Mouse (Mus musculus): ENCODE measurements around the gene Spag6. TPM values are rescaled to one million over a fixed set of nuclear protein-coding genes. Genes with fewer than 3 reads are reported as not detected.

The Spag6 gene
- total RNA-seq, 1 experiment, result not detected

- DNase-seq (ENCODE audit: low read depth, low spot score), result no peak
- TF ChIP-seq ZC3H11A (IDR thresholded peaks at IDR 0.05; ENCODE audit: borderline replicate concordance, low read depth, low read length) (no peak), HCFC1 (IDR thresholded peaks at IDR 0.05; ENCODE audit: borderline replicate concordance, insufficient read depth, low read length) (no peak), CHD2 (IDR thresholded peaks at IDR 0.05; ENCODE audit: low read depth, low read length) (no peak), ZNF384 (IDR thresholded peaks at IDR 0.05; ENCODE audit: low read depth, low read length) (no peak), MAFK (IDR thresholded peaks at IDR 0.05; ENCODE audit: insufficient read depth, low read depth, low read length) (no peak)
These were observed 100.4 kb downstream of the Spag6 start for GRCm38 (mm10) chr2:18794261-18794660.

GRCm38 (mm10) chr2:18797776-18798175 is 103.9 kb downstream of the Spag6 start:
- in situ Hi-C loops (cut with MboI; ENCODE audit: low sequenced_read_pairs in 2 of 2, unreplicated experiment in 2 of 2), result no loop called here
- DNase-seq (ENCODE audit: low read depth, low spot score), result no peak
- H3K4me1 ChIP-seq (ENCODE audit: control insufficient read depth in 2 of 2, insufficient read depth in 2 of 2, low read length in 2 of 2, poor library complexity in 1 of 2), result no peaks in the 10 kb centered on the region
- TF ChIP-seq HCFC1 (IDR thresholded peaks at IDR 0.05; ENCODE audit: borderline replicate concordance, insufficient read depth, low read length) (no peak), ZNF384 (IDR thresholded peaks at IDR 0.05; ENCODE audit: low read depth, low read length) (no peak), ZC3H11A (IDR thresholded peaks at IDR 0.05; ENCODE audit: borderline replicate concordance, low read depth, low read length) (no peak), MAFK (IDR thresholded peaks at IDR 0.05; ENCODE audit: insufficient read depth, low read depth, low read length) (no peak), CHD2 (IDR thresholded peaks at IDR 0.05; ENCODE audit: low read depth, low read length) (no peak)
- no peaks in the 10 kb centered on the region for H3K9me3 ChIP-seq (ENCODE audit: control insufficient read depth, insufficient read depth, low read depth, low read length)
- no peaks in the 10 kb centered on the region for H3K36me3 ChIP-seq (ENCODE audit: control insufficient read depth, insufficient read depth, low read length, poor library complexity, severe bottlenecking)
- H3K27ac ChIP-seq (ENCODE audit: insufficient read depth, low read depth, low read length, poor library complexity, severe bottlenecking), result no peak overlapping the region
- H3K9ac ChIP-seq (ENCODE audit: insufficient read depth, low read depth, low read length, poor library complexity, severe bottlenecking), result no peak overlapping the region
- no peak overlapping the region for H3K4me3 ChIP-seq (ENCODE audit: insufficient read depth in 1 of 2, low read depth in 1 of 2, low read length in 2 of 2, poor library complexity in 1 of 2, severe bottlenecking in 1 of 2)

More at GRCm38 (mm10) chr2:18794261-18794660, 100.4 kb downstream of the Spag6 start:
- no peaks in the 10 kb centered on the region for H3K4me1 ChIP-seq (ENCODE audit: control insufficient read depth in 2 of 2, insufficient read depth in 2 of 2, low read length in 2 of 2, poor library complexity in 1 of 2)
- no peaks in the 10 kb centered on the region for H3K36me3 ChIP-seq (ENCODE audit: control insufficient read depth, insufficient read depth, low read length, poor library complexity, severe bottlenecking)
- H3K4me3 ChIP-seq (ENCODE audit: insufficient read depth in 1 of 2, low read depth in 1 of 2, low read length in 2 of 2, poor library complexity in 1 of 2, severe bottlenecking in 1 of 2), result no peak overlapping the region
- in situ Hi-C loops (cut with MboI; ENCODE audit: low sequenced_read_pairs in 2 of 2, unreplicated experiment in 2 of 2), result no loop called here
- no peak overlapping the region for H3K9ac ChIP-seq (ENCODE audit: insufficient read depth, low read depth, low read length, poor library complexity, severe bottlenecking)
- H3K9me3 ChIP-seq (ENCODE audit: control insufficient read depth, insufficient read depth, low read depth, low read length), result no peaks in the 10 kb centered on the region
- no peak overlapping the region for H3K27ac ChIP-seq (ENCODE audit: insufficient read depth, low read depth, low read length, poor library complexity, severe bottlenecking)

DNA sequence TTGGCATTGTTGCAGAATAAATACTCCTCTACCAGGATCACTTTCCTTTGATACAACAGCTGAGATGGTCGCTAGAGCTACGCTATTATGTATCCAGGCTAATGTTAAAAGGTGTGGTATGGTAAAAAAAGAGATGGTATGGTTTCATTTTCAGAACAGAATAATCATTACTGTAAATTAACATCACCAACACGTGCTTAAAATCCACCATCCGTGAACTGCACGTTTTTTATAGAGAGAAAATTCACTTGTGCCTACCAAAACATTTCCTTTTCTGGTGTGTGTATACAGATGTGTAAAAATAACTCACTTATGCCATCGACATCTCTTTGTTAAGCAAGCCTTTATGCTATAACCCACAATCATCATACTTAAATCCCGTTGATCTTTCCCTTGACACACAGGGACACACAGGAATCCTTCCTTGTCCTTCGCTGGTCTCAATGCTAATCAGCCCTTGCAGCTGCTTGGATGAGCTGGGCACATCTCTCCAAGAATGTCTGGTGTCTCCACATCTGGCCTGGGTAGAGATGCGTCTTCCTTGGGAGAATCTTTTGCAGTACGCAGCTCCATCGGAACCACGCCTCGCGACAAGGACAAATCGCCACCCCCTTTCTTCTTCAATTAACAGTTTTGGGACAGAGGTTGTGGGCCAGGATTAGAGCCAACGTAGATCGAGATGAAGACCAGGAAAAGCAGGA is 105.6 kb downstream of the Spag6 start:
- Histone ChIP-seq H3K9me3 (ENCODE audit: control insufficient read depth, insufficient read depth, low read depth, low read length) (no peaks in the 10 kb centered on the region), H3K36me3 (ENCODE audit: control insufficient read depth, insufficient read depth, low read length, poor library complexity, severe bottlenecking) (no peaks in the 10 kb centered on the region), H3K4me1 (ENCODE audit: control insufficient read depth in 2 of 2, insufficient read depth in 2 of 2, low read length in 2 of 2, poor library complexity in 1 of 2) (no peaks in the 10 kb centered on the region), H3K27ac (ENCODE audit: insufficient read depth, low read depth, low read length, poor library complexity, severe bottlenecking) (no peak overlapping the region), H3K9ac (ENCODE audit: insufficient read depth, low read depth, low read length, poor library complexity, severe bottlenecking) (no peak overlapping the region), H3K4me3 (ENCODE audit: insufficient read depth in 1 of 2, low read depth in 1 of 2, low read length in 2 of 2, poor library complexity in 1 of 2, severe bottlenecking in 1 of 2) (peak overlapping the region; percentile 45 to 52; a peak in 2 of 4 replicates)
- in situ Hi-C loops (cut with MboI; ENCODE audit: low sequenced_read_pairs in 2 of 2, unreplicated experiment in 2 of 2), result no loop called here
- DNase-seq (ENCODE audit: low read depth, low spot score), result no peak
- TF ChIP-seq MAFK (IDR thresholded peaks at IDR 0.05; ENCODE audit: insufficient read depth, low read depth, low read length) (no peak), CHD2 (IDR thresholded peaks at IDR 0.05; ENCODE audit: low read depth, low read length) (no peak), ZC3H11A (IDR thresholded peaks at IDR 0.05; ENCODE audit: borderline replicate concordance, low read depth, low read length) (no peak), ZNF384 (IDR thresholded peaks at IDR 0.05; ENCODE audit: low read depth, low read length) (no peak), HCFC1 (IDR thresholded peaks at IDR 0.05; ENCODE audit: borderline replicate concordance, insufficient read depth, low read length) (no peak)

Other genes with a start within 250 kb of the Spag6 start
- 22.4 and 35.9 TPM in 2 replicates for gene Commd3, start 21.6 kb upstream of the Spag6 start, total RNA-seq (2012; rRNA removed)
- gene Bmi1, start 17.0 kb upstream of the Spag6 start, total RNA-seq (2012; rRNA removed), result 9.8 and 13.6 TPM in 2 replicates